Mouse (Mus musculus) G1E (cell line): ENCODE measurements at regions not wholly inside any gene's neighbourhood (a gene's known extent, or its start where the extent isn't known, plus 50 kb on each side); places are given as distances from the start of the nearest gene placed in this dataset.

Experiments used
- ATAC-seq: 2 replicates; pipeline ENCODE4 v1.8.0; 2016; ENCODE audit warnings: mild to moderate bottlenecking; ENCODE audit not compliant: insufficient number of reproducible peaks, poor library complexity, low FRiP score, severe bottlenecking; ENCODE audit errors: extremely low read depth
- DNase-seq: peaks from one replicate; pipeline ENCODE4 v3.0.0; 2012; ENCODE audit warnings: low spot score
- H3K27me3 ChIP-seq: 2 replicates; pipeline ENCODE4 v1.6.1; 2012; ENCODE audit warnings: mild to moderate bottlenecking, low read length, inconsistent platforms; ENCODE audit not compliant: insufficient read depth
- H3K36me3 ChIP-seq: replicated peaks from 2 replicates; pipeline ENCODE3; 2012; ENCODE audit warnings: mild to moderate bottlenecking, inconsistent platforms
- H3K4me1 ChIP-seq: 2 replicates; pipeline ENCODE4 v1.6.1; 2012; ENCODE audit warnings: low read depth, low read length, inconsistent platforms, mixed read lengths; ENCODE audit not compliant: insufficient read depth
- H3K4me3 ChIP-seq: 2 replicates; pipeline ENCODE4 v1.5.1; 2012; ENCODE audit warnings: low read depth, mild to moderate bottlenecking, inconsistent platforms, low read length, moderate library complexity, mixed read lengths
- H3K9me3 ChIP-seq: replicated peaks from 2 replicates; pipeline ENCODE4 v1.6.1; 2012; ENCODE audit warnings: inconsistent platforms
- CTCF ChIP-seq: IDR thresholded peaks from 2 replicates; pipeline ENCODE4 v1.5.1; 2012; ENCODE audit warnings: low read depth, low read length, inconsistent platforms, mixed read lengths
- GATA1 ChIP-seq: IDR thresholded peaks from 2 replicates; pipeline ENCODE4 v1.6.1; 2012; ENCODE audit warnings: borderline replicate concordance, low read length, inconsistent platforms, mixed read lengths
- GATA2 ChIP-seq: IDR thresholded peaks from 2 replicates; pipeline ENCODE4 v1.6.1; 2012; ENCODE audit warnings: low read depth, low read length, inconsistent platforms, borderline replicate concordance
- POLR2AphosphoS5 ChIP-seq: IDR thresholded peaks from 2 replicates; pipeline ENCODE4 v1.6.1; 2012; ENCODE audit warnings: low read depth, low read length, inconsistent platforms; ENCODE audit not compliant: insufficient replicate concordance
- TAL1 ChIP-seq: conservative IDR thresholded peaks from 2 replicates; pipeline ENCODE4 v1.6.1; 2012; ENCODE audit warnings: low read depth, low read length, inconsistent platforms, mixed read lengths

GRCm38 (mm10) chr16:79590891-79591290, 500.0 kb upstream of the Tmprss15 start:
- H3K4me3 ChIP-seq, result no peak overlapping the region
- no peak for ATAC-seq
- H3K27me3 ChIP-seq, result no peaks in the 10 kb centered on the region
- no peak for DNase-seq
- no peaks in the 10 kb centered on the region for H3K9me3 ChIP-seq
- no peak for TF ChIP-seq CTCF
- TF ChIP-seq GATA2, result no peak
- no peak for TF ChIP-seq TAL1
- TF ChIP-seq GATA1, result no peak
- no peak for TF ChIP-seq POLR2AphosphoS5
- H3K36me3 ChIP-seq, result no peaks in the 10 kb centered on the region
- no peaks in the 10 kb centered on the region for H3K4me1 ChIP-seq

- H3K4me3 ChIP-seq, result no peak overlapping the region
- H3K27me3 ChIP-seq, result no peaks in the 10 kb centered on the region
- no peak for DNase-seq
- no peaks in the 10 kb centered on the region; the same call in 1 of the 2 replicates for H3K9me3 ChIP-seq
- H3K4me1 ChIP-seq, result no peaks in the 10 kb centered on the region
- no peak for ATAC-seq
- H3K36me3 ChIP-seq, result no peaks in the 10 kb centered on the region
- no peak for TF ChIP-seq CTCF
- no peak for TF ChIP-seq GATA2
- no peak for TF ChIP-seq TAL1
- no peak for TF ChIP-seq GATA1
- no peak for TF ChIP-seq POLR2AphosphoS5
Measured at GRCm38 (mm10) chr16:79585745-79586144, 494.8 kb upstream of the Tmprss15 start.

GRCm38 (mm10) chr16:79570867-79571266, 480.0 kb upstream of the Tmprss15 start:
- Histone ChIP-seq H3K36me3 (no peaks in the 10 kb centered on the region), H3K9me3 (0 out of 2 replicates have a peak, but pooled peaks cover 5% of the 10 kb centered on the region), H3K4me1 (no peaks in the 10 kb centered on the region), H3K4me3 (no peak overlapping the region), H3K27me3 (no peaks in the 10 kb centered on the region)
- DNase-seq (no peak), ATAC-seq (no peak)
- TF ChIP-seq GATA2 (no peak), GATA1 (no peak)

- no peak for TF ChIP-seq CTCF
- no peak for TF ChIP-seq POLR2AphosphoS5
- no peak for TF ChIP-seq GATA1
- TF ChIP-seq GATA2, result no peak
- no peak for TF ChIP-seq TAL1
- no peak for DNase-seq
- Histone ChIP-seq H3K27me3 (no peaks in the 10 kb centered on the region), H3K4me1 (no peaks in the 10 kb centered on the region), H3K4me3 (no peak overlapping the region), H3K36me3 (no peaks in the 10 kb centered on the region), H3K9me3 (no peaks in the 10 kb centered on the region)
- ATAC-seq, result no peak
Measured at GRCm38 (mm10) chr16:79534370-79534769, 443.5 kb upstream of the Tmprss15 start.

- DNase-seq (no peak), ATAC-seq (no peak)
- Histone ChIP-seq H3K27me3 (no peaks in the 10 kb centered on the region), H3K4me3 (no peak overlapping the region), H3K4me1 (no peaks in the 10 kb centered on the region), H3K9me3 (no peaks in the 10 kb centered on the region), H3K36me3 (no peaks in the 10 kb centered on the region)
- TF ChIP-seq TAL1 (no peak), GATA2 (no peak), GATA1 (no peak), CTCF (no peak), POLR2AphosphoS5 (no peak)
Measured at GRCm38 (mm10) chr16:79492493-79492892, 401.6 kb upstream of the Tmprss15 start.

GRCm38 (mm10) chr16:79450871-79451270, 360.0 kb upstream of the Tmprss15 start:
- ATAC-seq, result no peak
- no peak for DNase-seq

GRCm38 (mm10) chr16:79449732-79450131, 358.8 kb upstream of the Tmprss15 start:
- no peaks in the 10 kb centered on the region for H3K27me3 ChIP-seq
- H3K9me3 ChIP-seq, result peaks cover 3% of the 10 kb centered on the region; the same call in 1 of the 2 replicates
- H3K36me3 ChIP-seq, result no peaks in the 10 kb centered on the region
- TF ChIP-seq GATA2, result no peak
- TF ChIP-seq CTCF, result no peak
- TF ChIP-seq POLR2AphosphoS5, result no peak
- TF ChIP-seq GATA1, result no peak
- no peak for TF ChIP-seq TAL1
- no peak for DNase-seq
- no peak overlapping the region for H3K4me3 ChIP-seq
- H3K4me1 ChIP-seq, result no peaks in the 10 kb centered on the region
- no peak for ATAC-seq

More at GRCm38 (mm10) chr16:79450871-79451270, 360.0 kb upstream of the Tmprss15 start:
- no peak for TF ChIP-seq CTCF
- H3K4me3 ChIP-seq, result no peak overlapping the region
- peaks cover 3% of the 10 kb centered on the region; the same call in 1 of the 2 replicates for H3K9me3 ChIP-seq
- no peaks in the 10 kb centered on the region for H3K27me3 ChIP-seq
- H3K36me3 ChIP-seq, result no peaks in the 10 kb centered on the region
- no peaks in the 10 kb centered on the region for H3K4me1 ChIP-seq
